Mouse (Mus musculus): ENCODE results near the gene Ankrd33b.

- no peak for TF ChIP-seq EP300 (IDR thresholded peaks at IDR 0.05; ENCODE audit: low read depth)
- TF ChIP-seq CTCF (IDR thresholded peaks at IDR 0.05; ENCODE audit: low read depth), result no peak
These were observed 7.7 kb upstream of the Ankrd33b start for GRCm38 (mm10) chr15:31375212-31375611.

Measured in heart, postnatal 0 days (tissue).